Mouse (Mus musculus) spleen, adult 2 months (tissue): Measurements from ENCODE around the gene Sectm1b. TPM values are rescaled to one million over a fixed set of nuclear protein-coding genes. Genes with fewer than 3 reads are reported as not detected.

Source experiments
- DNase-seq, 2 experiments: peaks; one replicate each; pipeline versions ENCODE4 v3.0.0 to v3.0.0-alpha.2; 2012 to 2021; ENCODE audit warnings: low spot score in 2 of 2, low read depth in 1 of 2
- H3K27ac ChIP-seq: fragments of 200-500 bp; 2 replicates; pipeline ENCODE4 v1.5.1; 2012; ENCODE audit warnings: low read length, inconsistent platforms; ENCODE audit not compliant: insufficient read depth
- H3K27me3 ChIP-seq: fragments of 200-500 bp; 2 replicates; pipeline ENCODE4 v1.6.1; 2012; ENCODE audit warnings: mild to moderate bottlenecking, moderate library complexity, low read length, inconsistent platforms; ENCODE audit not compliant: control insufficient read depth, insufficient read depth
- H3K36me3 ChIP-seq: fragments of 200-500 bp; 2 replicates; pipeline ENCODE4 v1.6.1; 2012; ENCODE audit warnings: mild to moderate bottlenecking, low read length, inconsistent platforms; ENCODE audit not compliant: control insufficient read depth, insufficient read depth
- H3K4me1 ChIP-seq: fragments of 200-500 bp; 2 replicates; pipeline ENCODE4 v1.6.1; 2011; ENCODE audit warnings: inconsistent platforms; ENCODE audit not compliant: control insufficient read depth, insufficient read depth, insufficient read length
- H3K4me3 ChIP-seq: fragments of 200-500 bp; 2 replicates; pipeline ENCODE4 v1.5.1; 2011; ENCODE audit warnings: mild to moderate bottlenecking, inconsistent platforms; ENCODE audit not compliant: insufficient read depth, insufficient read length; ENCODE audit errors: extremely low read depth
- CTCF ChIP-seq: fragments of 200-500 bp; IDR thresholded peaks from 2 replicates; pipeline ENCODE4 v1.5.1; 2011; ENCODE audit warnings: mild to moderate bottlenecking, inconsistent platforms; ENCODE audit not compliant: insufficient read depth, insufficient read length, insufficient replicate concordance; ENCODE audit errors: extremely low read depth
- POLR2A ChIP-seq: fragments of 200-500 bp; IDR thresholded peaks from 2 replicates; pipeline ENCODE4 v1.6.1; 2011; ENCODE audit warnings: low read depth, low read length, inconsistent platforms
- WGBS: fragments of 180-500 bp; shearing (Covaris S2); methylation state at CpG from one replicate; pipeline ENCODE4 v1.1.7; 2018; 5-methylcytosine and 5-hydroxymethylcytosine counted together
- polyA plus RNA-seq: library from polyadenylated mRNA; depleted of rRNA; stranded (reverse); fragments of >200 nt; gene quantifications from 2 replicates; pipeline ENCODE4 v1.2.3, GENCODE M21; 2012

The Sectm1b gene
- polyA plus RNA-seq, 1 experiment = not detected

DNA sequence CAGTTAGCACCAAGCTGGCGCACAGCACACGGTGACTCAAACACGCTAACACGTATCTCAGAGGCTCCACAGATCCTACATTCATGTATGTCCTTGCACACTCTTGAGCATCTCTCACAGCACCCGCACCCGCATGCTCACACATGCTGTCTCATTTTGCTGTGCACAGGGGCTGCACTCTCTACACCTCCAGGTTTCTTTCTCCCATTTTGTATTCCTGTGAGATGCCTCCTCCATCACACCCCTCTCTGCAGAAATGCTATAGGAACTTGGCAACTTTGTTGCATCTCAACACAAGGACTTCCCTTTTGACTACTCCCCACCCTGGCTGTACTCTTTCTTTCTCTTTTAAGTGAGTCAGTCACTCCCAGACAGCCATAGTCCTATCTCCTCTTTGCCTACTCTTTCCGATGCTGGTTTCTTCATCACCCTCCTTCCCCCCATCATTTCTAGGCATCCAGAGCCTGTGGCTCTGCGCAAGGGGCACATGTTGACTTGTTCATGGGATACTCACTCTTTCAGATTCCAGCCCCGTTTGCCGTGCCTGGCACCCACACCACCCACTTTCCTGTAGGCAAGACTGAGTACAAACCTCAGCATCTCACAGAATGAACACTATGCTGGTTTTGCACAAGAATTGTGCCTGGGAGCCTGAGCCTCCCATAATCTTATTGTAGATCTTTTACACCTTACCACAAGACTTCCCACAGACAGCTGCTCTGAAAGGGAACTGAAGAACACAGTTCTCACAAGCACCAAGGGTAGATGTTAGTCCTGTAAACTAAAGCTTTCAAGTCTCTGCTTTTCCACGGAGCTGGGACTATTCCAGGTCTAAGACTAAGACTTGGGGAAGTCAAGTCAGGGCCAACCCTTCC lies 24.8 kb downstream of the Sectm1b start:
- WGBS = 65% methylated on average over 11 of the region's 11 CpGs
- Histone ChIP-seq H3K27ac (peak overlapping the region; percentile 81), H3K4me1 (peaks cover 2% of the 10 kb centered on the region; the same call in 1 of the 2 replicates), H3K4me3 (peak overlapping the region; percentile 38; the same call in 1 of the 2 replicates), H3K27me3 (no peaks in the 10 kb centered on the region), H3K36me3 (no peaks in the 10 kb centered on the region)
- no peak for DNase-seq
- TF ChIP-seq POLR2A (no peak), CTCF (no peak)

- H3K27me3 ChIP-seq = no peaks in the 10 kb centered on the region
- peaks cover 6% of the 10 kb centered on the region; the same call in 1 of the 2 replicates for H3K4me1 ChIP-seq
- no peak for DNase-seq
- no peak overlapping the region for H3K4me3 ChIP-seq
- H3K27ac ChIP-seq = no peak overlapping the region
- 40% methylated on average over 5 of the region's 5 CpGs for whole genome bisulfite sequencing
- H3K36me3 ChIP-seq = no peaks in the 10 kb centered on the region
- TF ChIP-seq CTCF (no peak), POLR2A (no peak)
These were observed 30.3 kb downstream of the Sectm1b start for GRCm38 (mm10) chr11:121033118-121033517.

DNA sequence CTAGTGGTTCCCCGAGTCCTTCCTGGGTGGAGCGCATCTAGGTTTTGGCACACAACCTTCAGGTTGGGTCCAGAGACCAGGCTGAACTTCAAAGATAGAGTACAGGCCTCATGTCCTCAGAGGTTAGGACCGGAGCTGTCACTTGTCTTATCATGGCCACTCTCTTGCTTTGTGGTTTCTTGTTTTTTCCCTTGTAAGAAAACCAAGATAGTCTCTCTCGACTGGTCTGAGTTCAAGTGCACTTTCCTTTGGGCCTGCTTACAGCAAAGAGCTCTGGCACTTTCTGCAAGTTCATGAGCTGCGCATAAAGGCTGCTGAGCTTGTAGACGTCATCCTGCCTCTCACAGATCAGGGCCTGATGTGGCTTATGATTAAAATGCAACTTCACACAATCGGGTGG lies 36.1 kb downstream of the Sectm1b start:
- WGBS = 52% methylated on average over 7 of the region's 7 CpGs

GRCm38 (mm10) chr11:121024163-121024562 lies 39.2 kb downstream of the Sectm1b start:
- no peak overlapping the region for H3K4me3 ChIP-seq
- no peak overlapping the region for H3K27ac ChIP-seq
- H3K27me3 ChIP-seq = no peaks in the 10 kb centered on the region
- H3K4me1 ChIP-seq = peaks cover 3% of the 10 kb centered on the region; the same call in 1 of the 2 replicates
- H3K36me3 ChIP-seq = no peaks in the 10 kb centered on the region
- 48% methylated on average over 6 of the region's 6 CpGs for WGBS
- TF ChIP-seq CTCF = no peak
- no peak for TF ChIP-seq POLR2A
- DNase-seq = no peak

More for the DNA sequence above, 36.1 kb downstream of the Sectm1b start:
- TF ChIP-seq CTCF (no peak), POLR2A (no peak)
- Histone ChIP-seq H3K27ac (no peak overlapping the region), H3K27me3 (no peaks in the 10 kb centered on the region), H3K4me1 (no peaks in the 10 kb centered on the region), H3K4me3 (no peak overlapping the region), H3K36me3 (no peaks in the 10 kb centered on the region)
- DNase-seq = no peak

- H3K27ac ChIP-seq = no peak overlapping the region
- no peaks in the 10 kb centered on the region for H3K27me3 ChIP-seq
- H3K4me1 ChIP-seq = peaks cover 3% of the 10 kb centered on the region; the same call in 1 of the 2 replicates
- no peak overlapping the region for H3K4me3 ChIP-seq
- DNase-seq = no peak
- WGBS = 73% methylated on average over 5 of the region's 5 CpGs
- TF ChIP-seq CTCF (no peak), POLR2A (no peak)
- H3K36me3 ChIP-seq = no peaks in the 10 kb centered on the region
These were observed 43.9 kb downstream of the Sectm1b start for GRCm38 (mm10) chr11:121019501-121019900.

- Histone ChIP-seq H3K27ac (no peak overlapping the region), H3K27me3 (no peaks in the 10 kb centered on the region), H3K36me3 (no peaks in the 10 kb centered on the region), H3K4me3 (no peak overlapping the region), H3K4me1 (peaks cover 3% of the 10 kb centered on the region; the same call in 1 of the 2 replicates)
- TF ChIP-seq CTCF (peak; percentile 71; the same call in 1 of the 2 replicates), POLR2A (no peak)
- 49% methylated on average over 3 of the region's 3 CpGs for WGBS
- DNase-seq = peak; percentile 31 to 49
These were observed 45.7 kb downstream of the Sectm1b start for GRCm38 (mm10) chr11:121017703-121018102.

DNA sequence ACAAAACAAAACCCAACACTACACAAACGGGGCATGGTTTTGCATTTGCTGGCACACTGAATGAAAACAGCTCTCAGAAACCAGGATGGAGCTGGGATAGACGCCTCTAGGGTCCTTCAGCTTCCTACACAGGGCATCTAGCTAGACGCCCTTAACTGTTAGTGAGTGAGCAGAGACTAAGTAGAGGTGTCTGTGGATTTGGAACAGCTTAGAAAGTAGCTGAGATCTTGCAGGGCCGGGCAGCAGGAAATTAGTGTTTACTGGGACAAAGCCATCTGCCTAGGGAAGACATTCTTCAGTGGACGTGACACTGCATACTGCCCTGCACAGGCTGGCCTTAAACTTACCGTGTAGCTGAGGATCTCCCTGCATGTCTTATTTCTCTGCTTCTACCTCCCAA lies 47.9 kb downstream of the Sectm1b start:
- Histone ChIP-seq H3K4me3 (no peak overlapping the region), H3K27ac (no peak overlapping the region), H3K36me3 (no peaks in the 10 kb centered on the region), H3K4me1 (no peaks in the 10 kb centered on the region), H3K27me3 (no peaks in the 10 kb centered on the region)
- DNase-seq = no peak
- no peak for TF ChIP-seq POLR2A
- no peak for TF ChIP-seq CTCF
- 70% methylated on average over 6 of the region's 6 CpGs for WGBS
